Mouse (Mus musculus) hindbrain, embryonic 12.5 days (tissue): Measurements from ENCODE around the gene Bmper. TPM values are rescaled to one million over a fixed set of nuclear protein-coding genes. Genes with fewer than 3 reads are reported as not detected.

Experiments used
- ATAC-seq: fragments of 200-750 bp; cut with Nextera tagmentation; 2 replicates; pipeline ENCODE4 v1.8.0; 2017; ENCODE audit warnings: moderate TSS enrichment; ENCODE audit not compliant: low FRiP score
- H3K27ac ChIP-seq: fragments of 300-500 bp; sonication (generic); 2 replicates; pipeline ENCODE4 v1.5.1; 2016; ENCODE audit warnings: mild to moderate bottlenecking
- H3K27me3 ChIP-seq: fragments of 300-500 bp; sonication (generic); 2 replicates; pipeline ENCODE4 v1.6.1; 2016; ENCODE audit warnings: mild to moderate bottlenecking
- H3K36me3 ChIP-seq: fragments of 300-500 bp; sonication (generic); 2 replicates; pipeline ENCODE4 v1.6.1; 2016; ENCODE audit warnings: mild to moderate bottlenecking
- H3K4me1 ChIP-seq: fragments of 300-500 bp; sonication (generic); 2 replicates; pipeline ENCODE4 v1.6.1; 2016
- H3K4me2 ChIP-seq: fragments of 300-500 bp; sonication (generic); replicated peaks from 2 replicates; pipeline ENCODE4 v1.6.1; 2016; ENCODE audit warnings: mild to moderate bottlenecking
- H3K4me3 ChIP-seq: fragments of 300-500 bp; sonication (generic); 2 replicates; pipeline ENCODE4 v1.5.1; 2016; ENCODE audit warnings: mild to moderate bottlenecking
- H3K9ac ChIP-seq: fragments of 300-500 bp; sonication (generic); 2 replicates; pipeline ENCODE4 v1.6.1; 2016; ENCODE audit warnings: mild to moderate bottlenecking, moderate library complexity
- H3K9me3 ChIP-seq: fragments of 300-500 bp; sonication (generic); replicated peaks from 2 replicates; pipeline ENCODE4 v1.6.1; 2016; ENCODE audit warnings: mild to moderate bottlenecking
- WGBS: fragments of 180-500 bp; shearing (Covaris S2); methylation state at CpG from one replicate; pipeline ENCODE4 v1.1.7; 2016; 5-methylcytosine and 5-hydroxymethylcytosine counted together
- polyA plus RNA-seq: library from polyadenylated mRNA; unstranded; fragments of >200 nt; fragmentation: Nextera tagmentation; extraction: Ambion mirVana; gene quantifications from 2 replicates; pipeline ENCODE4 v1.2.1, GENCODE M21; 2016

The Bmper gene
- polyA plus RNA-seq, 1 experiment from 2014 or later = 9.7 TPM

DNA sequence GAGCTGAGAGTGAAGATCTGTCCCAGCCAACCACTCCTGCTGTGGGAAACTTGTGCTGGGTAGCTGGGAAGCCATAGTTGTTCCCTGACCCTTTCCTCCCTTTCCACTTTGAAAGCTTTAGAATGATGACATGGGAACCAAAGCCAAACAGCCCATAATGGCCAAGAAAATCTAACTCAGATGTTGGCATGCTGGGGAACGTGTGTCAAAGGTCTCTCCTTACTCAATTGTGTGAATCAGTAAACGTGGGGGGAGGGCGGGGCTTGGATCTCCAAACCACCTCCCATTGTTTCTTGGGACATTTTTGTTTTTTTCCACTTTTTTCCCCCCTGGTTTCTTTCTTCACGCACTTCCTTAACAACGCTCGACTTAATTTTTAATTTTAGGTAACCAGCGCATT, 40.0 kb downstream of the Bmper start:
- ATAC-seq = no peak
- Histone ChIP-seq H3K9ac (no peak overlapping the region), H3K27ac (no peak overlapping the region), H3K36me3 (no peaks in the 10 kb centered on the region), H3K4me2 (no peak overlapping the region), H3K27me3 (no peaks in the 10 kb centered on the region), H3K4me3 (no peak overlapping the region), H3K9me3 (0 out of 2 replicates have a peak, but pooled peaks cover 4% of the 10 kb centered on the region), H3K4me1 (no peaks in the 10 kb centered on the region)
- WGBS = 78% methylated on average over 7 of the region's 7 CpGs

DNA sequence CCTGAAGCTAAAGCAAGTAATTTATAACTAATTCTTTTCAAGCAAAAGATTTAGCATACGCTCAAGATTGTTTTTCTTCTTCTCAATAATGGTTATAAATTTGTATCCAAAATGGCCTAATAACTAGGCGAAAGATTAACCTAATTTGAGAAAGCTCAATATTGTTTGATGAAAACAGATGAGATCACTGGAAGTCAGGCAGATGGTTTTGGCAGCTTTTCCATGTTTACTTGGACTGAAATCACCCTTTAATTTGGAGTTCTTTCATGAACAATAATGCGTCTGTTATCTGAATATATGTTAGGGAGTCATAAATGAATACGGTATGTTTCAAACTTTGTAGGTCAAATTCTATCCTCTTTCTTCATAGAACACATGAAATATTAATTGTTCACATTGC, 41.6 kb downstream of the Bmper start:
- no peaks in the 10 kb centered on the region for H3K27me3 ChIP-seq
- H3K4me1 ChIP-seq = no peaks in the 10 kb centered on the region
- 96% methylated on average over 4 of the region's 4 CpGs for WGBS
- no peak overlapping the region for H3K27ac ChIP-seq
- no peak overlapping the region for H3K4me2 ChIP-seq
- no peak overlapping the region for H3K4me3 ChIP-seq
- ATAC-seq = no peak
- 0 out of 2 replicates have a peak, but pooled peaks cover 4% of the 10 kb centered on the region for H3K9me3 ChIP-seq
- H3K36me3 ChIP-seq = no peaks in the 10 kb centered on the region
- no peak overlapping the region for H3K9ac ChIP-seq

- Histone ChIP-seq H3K4me3 (no peak overlapping the region), H3K9ac (no peak overlapping the region), H3K27ac (no peak overlapping the region), H3K9me3 (no peaks in the 10 kb centered on the region), H3K36me3 (no peaks in the 10 kb centered on the region), H3K4me1 (no peaks in the 10 kb centered on the region), H3K4me2 (no peak overlapping the region), H3K27me3 (no peaks in the 10 kb centered on the region)
- 58% methylated on average over 7 of the region's 7 CpGs for WGBS
- peak; percentile 35; the same call in 1 of the 2 replicates for ATAC-seq
Observed at GRCm38 (mm10) chr9:23268609-23269008, 45.7 kb downstream of the Bmper start.

GRCm38 (mm10) chr9:23269087-23269486, 46.2 kb downstream of the Bmper start:
- WGBS = 72% methylated on average over 2 of the region's 2 CpGs

DNA sequence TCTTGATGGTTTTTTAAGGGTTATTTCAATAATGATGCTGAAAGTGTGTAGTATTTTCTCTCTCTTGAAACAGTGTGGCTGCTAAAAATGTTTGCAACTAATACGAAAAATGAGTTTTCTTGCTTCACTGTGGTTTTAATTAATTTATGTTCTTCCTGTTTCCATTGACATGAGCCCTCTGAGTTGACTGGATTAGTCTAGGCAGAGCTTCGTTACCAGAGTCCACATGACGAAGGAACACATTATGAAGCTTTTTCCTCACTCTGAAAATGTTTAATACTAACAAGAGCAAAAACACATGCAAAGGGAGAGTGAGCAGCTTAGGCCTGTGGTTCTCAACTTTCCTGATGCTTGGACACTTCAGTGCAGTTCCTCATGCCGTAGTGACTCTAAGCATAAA, 53.4 kb downstream of the Bmper start:
- Histone ChIP-seq H3K9ac (no peak overlapping the region), H3K27me3 (no peaks in the 10 kb centered on the region), H3K4me2 (no peak overlapping the region), H3K4me3 (no peak overlapping the region), H3K27ac (no peak overlapping the region), H3K4me1 (no peaks in the 10 kb centered on the region), H3K9me3 (no peaks in the 10 kb centered on the region), H3K36me3 (no peaks in the 10 kb centered on the region)
- ATAC-seq = no peak
- WGBS = 88% methylated on average over 4 of the region's 4 CpGs

More at GRCm38 (mm10) chr9:23269087-23269486, 46.2 kb downstream of the Bmper start:
- Histone ChIP-seq H3K4me1 (no peaks in the 10 kb centered on the region), H3K27ac (no peak overlapping the region), H3K9me3 (no peaks in the 10 kb centered on the region), H3K36me3 (no peaks in the 10 kb centered on the region), H3K9ac (no peak overlapping the region), H3K4me2 (no peak overlapping the region), H3K27me3 (no peaks in the 10 kb centered on the region), H3K4me3 (no peak overlapping the region)
- ATAC-seq = no peak; the same call in 1 of the 2 replicates

DNA sequence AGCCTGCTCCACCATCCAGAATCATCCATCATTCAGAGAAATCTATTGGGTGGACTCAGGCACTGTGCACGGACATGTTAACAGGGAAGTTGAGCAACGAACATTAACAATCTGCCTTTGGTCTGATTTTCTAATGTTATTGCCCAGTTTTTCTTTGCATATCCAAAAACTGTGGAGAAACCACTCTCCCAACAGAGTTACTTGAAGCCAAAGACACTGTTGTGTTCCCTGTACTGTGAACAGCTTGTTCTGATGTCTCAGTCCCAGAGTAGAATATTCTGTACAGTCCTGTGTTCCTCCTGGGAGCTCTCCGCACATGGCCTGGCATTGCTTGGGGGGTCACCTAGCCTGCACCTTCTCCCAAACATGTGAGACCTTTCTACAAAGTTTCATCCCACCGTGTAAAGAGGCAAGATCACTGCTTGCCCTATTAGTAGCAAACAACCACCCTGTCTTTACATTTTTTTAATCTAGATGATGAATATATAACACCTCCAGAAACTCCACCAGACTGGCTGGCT, 62.1 kb downstream of the Bmper start:
- no peak for ATAC-seq

GRCm38 (mm10) chr9:23293574-23293973, 70.7 kb downstream of the Bmper start:
- H3K4me1 ChIP-seq = no peaks in the 10 kb centered on the region
- no peaks in the 10 kb centered on the region for H3K27me3 ChIP-seq
- no peaks in the 10 kb centered on the region for H3K9me3 ChIP-seq
- no peak for ATAC-seq
- no peaks in the 10 kb centered on the region for H3K36me3 ChIP-seq
- H3K4me3 ChIP-seq = no peak overlapping the region
- H3K4me2 ChIP-seq = no peak overlapping the region
- H3K27ac ChIP-seq = no peak overlapping the region
- 94% methylated on average over 3 of the region's 3 CpGs for WGBS
- no peak overlapping the region for H3K9ac ChIP-seq

More for the DNA sequence above, 62.1 kb downstream of the Bmper start:
- Histone ChIP-seq H3K27me3 (no peaks in the 10 kb centered on the region), H3K27ac (no peak overlapping the region), H3K9ac (no peak overlapping the region), H3K36me3 (no peaks in the 10 kb centered on the region), H3K4me1 (no peaks in the 10 kb centered on the region), H3K4me2 (no peak overlapping the region), H3K4me3 (no peak overlapping the region), H3K9me3 (no peaks in the 10 kb centered on the region)
- WGBS = 85% methylated on average over 4 of the region's 4 CpGs

- Histone ChIP-seq H3K27me3 (no peaks in the 10 kb centered on the region), H3K27ac (no peak overlapping the region), H3K4me2 (no peak overlapping the region), H3K36me3 (no peaks in the 10 kb centered on the region), H3K9ac (no peak overlapping the region), H3K9me3 (no peaks in the 10 kb centered on the region), H3K4me3 (no peak overlapping the region), H3K4me1 (no peaks in the 10 kb centered on the region)
- WGBS = 90% methylated on average over 6 of the region's 6 CpGs
- no peak for ATAC-seq
Observed at GRCm38 (mm10) chr9:23295569-23295968, 72.7 kb downstream of the Bmper start.

DNA sequence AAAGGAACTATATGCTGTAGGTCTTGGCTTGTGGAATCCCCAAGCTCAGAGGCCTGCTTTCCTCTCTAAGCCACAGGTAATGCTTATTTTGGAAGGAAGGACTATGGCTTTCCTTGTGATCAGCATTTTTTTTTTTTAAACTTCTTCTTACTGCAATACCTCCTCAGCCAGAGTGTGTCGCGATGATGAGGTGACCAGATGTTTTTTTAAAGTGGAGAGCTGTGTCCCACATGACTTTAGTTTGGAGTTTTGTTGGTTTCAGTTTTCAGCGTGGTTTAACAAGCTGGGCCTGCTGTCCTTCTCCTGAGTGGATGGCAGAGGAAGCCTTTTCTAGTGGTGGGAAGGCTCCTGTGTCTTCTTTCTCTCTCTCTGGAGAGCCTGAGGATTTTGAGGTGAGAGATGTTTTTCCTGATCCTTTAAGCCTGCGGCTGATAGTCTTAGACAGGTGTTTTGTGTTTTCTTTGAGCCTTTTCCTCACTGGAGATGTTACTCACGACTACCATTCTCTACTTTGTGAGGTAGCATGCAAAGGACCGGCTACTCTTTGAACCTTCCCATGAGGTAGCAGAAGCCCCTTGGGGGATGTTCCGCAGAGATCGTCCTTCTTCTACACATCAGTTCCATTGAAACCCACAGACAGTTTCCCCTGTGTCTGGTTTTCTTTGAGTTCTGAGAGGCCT, 74.8 kb downstream of the Bmper start:
- Histone ChIP-seq H3K27me3 (no peaks in the 10 kb centered on the region), H3K9me3 (no peaks in the 10 kb centered on the region), H3K27ac (no peak overlapping the region), H3K4me3 (no peak overlapping the region), H3K36me3 (no peaks in the 10 kb centered on the region), H3K4me1 (no peaks in the 10 kb centered on the region), H3K4me2 (no peak overlapping the region), H3K9ac (no peak overlapping the region)
- 75% methylated on average over 8 of the region's 8 CpGs for WGBS
- no peak for ATAC-seq

GRCm38 (mm10) chr9:23300376-23300775, 77.5 kb downstream of the Bmper start:
- no peak overlapping the region for H3K27ac ChIP-seq
- H3K9me3 ChIP-seq = no peaks in the 10 kb centered on the region
- H3K27me3 ChIP-seq = no peaks in the 10 kb centered on the region
- no peak overlapping the region for H3K4me3 ChIP-seq
- no peak for ATAC-seq
- no peak overlapping the region for H3K4me2 ChIP-seq
- H3K36me3 ChIP-seq = no peaks in the 10 kb centered on the region
- no peak overlapping the region for H3K9ac ChIP-seq
- H3K4me1 ChIP-seq = no peaks in the 10 kb centered on the region
- WGBS = 83% methylated on average over 8 of the region's 8 CpGs

GRCm38 (mm10) chr9:23305681-23306080, 82.8 kb downstream of the Bmper start:
- no peaks in the 10 kb centered on the region for H3K27me3 ChIP-seq
- no peak for ATAC-seq
- no peak overlapping the region for H3K27ac ChIP-seq
- H3K9ac ChIP-seq = no peak overlapping the region
- H3K4me3 ChIP-seq = no peak overlapping the region
- no peaks in the 10 kb centered on the region for H3K36me3 ChIP-seq
- no peaks in the 10 kb centered on the region for H3K9me3 ChIP-seq
- H3K4me2 ChIP-seq = no peak overlapping the region
- 0 out of 2 replicates have a peak, but pooled peaks cover 4% of the 10 kb centered on the region for H3K4me1 ChIP-seq
- WGBS = 74% methylated on average over 4 of the region's 4 CpGs

GRCm38 (mm10) chr9:23306226-23306625, 83.3 kb downstream of the Bmper start:
- ATAC-seq = no peak
- Histone ChIP-seq H3K9me3 (no peaks in the 10 kb centered on the region), H3K27me3 (no peaks in the 10 kb centered on the region), H3K27ac (no peak overlapping the region), H3K9ac (no peak overlapping the region), H3K4me1 (0 out of 2 replicates have a peak, but pooled peaks cover 6% of the 10 kb centered on the region), H3K4me3 (no peak overlapping the region), H3K4me2 (no peak overlapping the region), H3K36me3 (no peaks in the 10 kb centered on the region)
- WGBS = 59% methylated on average over 4 of the region's 4 CpGs

DNA sequence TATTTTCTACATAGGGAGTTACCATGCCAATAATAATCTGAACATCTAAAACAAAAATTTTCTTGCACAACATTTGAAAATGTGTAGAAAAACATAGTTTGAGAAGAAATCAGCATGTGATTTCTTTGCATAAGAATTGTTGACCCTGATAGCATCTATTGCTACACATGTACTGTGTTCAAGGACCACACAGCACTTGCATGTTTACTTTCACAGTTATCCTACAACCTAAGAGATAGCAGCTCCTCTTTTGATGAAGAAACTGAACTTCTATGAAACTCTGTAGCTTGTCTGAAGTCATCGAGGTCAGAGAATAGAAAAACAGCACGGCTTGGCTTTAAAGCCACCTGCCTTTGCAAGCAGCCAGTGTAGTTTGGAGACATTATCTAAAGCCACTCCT, 85.0 kb downstream of the Bmper start:
- no peaks in the 10 kb centered on the region for H3K9me3 ChIP-seq
- H3K4me3 ChIP-seq = no peak overlapping the region
- no peaks in the 10 kb centered on the region for H3K27me3 ChIP-seq
- H3K9ac ChIP-seq = no peak overlapping the region
- 0 out of 2 replicates have a peak, but pooled peaks cover 6% of the 10 kb centered on the region for H3K4me1 ChIP-seq
- no peak overlapping the region for H3K27ac ChIP-seq
- H3K36me3 ChIP-seq = no peaks in the 10 kb centered on the region
- WGBS = 91% methylated on average over 2 of the region's 2 CpGs
- no peak overlapping the region for H3K4me2 ChIP-seq
- ATAC-seq = no peak
